Mouse (Mus musculus) neural tube, embryonic 10.5 days (tissue): Measurements from ENCODE around the gene Adgrg3.
A peak's percentile ranks its signal among the peaks of the same experiment; 100 is the strongest.

Experiments used
- DNase-seq: peaks from one replicate; pipeline ENCODE4 v3.0.0-alpha.2; 2017; ENCODE audit warnings: low spot score; ENCODE audit errors: extremely low spot score

Gene Adgrg3

GRCm38 (mm10) chr8:95023201-95023600 lies 5.7 kb downstream of the Adgrg3 start:
- DNase-seq = no peak

DNA sequence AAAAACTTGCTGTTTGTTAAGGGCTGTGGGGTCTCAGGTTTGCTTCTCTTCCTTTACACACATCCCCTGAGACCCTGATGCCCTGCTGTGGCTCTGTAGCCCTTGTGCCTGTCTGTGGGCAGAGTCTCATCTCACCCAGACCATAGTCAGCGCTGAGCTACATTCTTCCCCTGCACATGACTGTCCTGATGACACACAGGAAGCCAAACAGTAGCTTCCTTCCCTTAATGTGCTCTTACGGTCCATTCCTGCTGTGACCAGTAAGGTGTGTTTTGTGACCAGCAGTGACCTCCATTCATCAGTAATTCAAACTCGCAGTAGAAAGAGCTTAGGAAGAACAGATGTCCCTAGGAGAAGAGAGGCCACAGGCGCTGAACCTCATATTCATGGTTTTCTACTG lies 6.9 kb downstream of the Adgrg3 start:
- DNase-seq = no peak

DNA sequence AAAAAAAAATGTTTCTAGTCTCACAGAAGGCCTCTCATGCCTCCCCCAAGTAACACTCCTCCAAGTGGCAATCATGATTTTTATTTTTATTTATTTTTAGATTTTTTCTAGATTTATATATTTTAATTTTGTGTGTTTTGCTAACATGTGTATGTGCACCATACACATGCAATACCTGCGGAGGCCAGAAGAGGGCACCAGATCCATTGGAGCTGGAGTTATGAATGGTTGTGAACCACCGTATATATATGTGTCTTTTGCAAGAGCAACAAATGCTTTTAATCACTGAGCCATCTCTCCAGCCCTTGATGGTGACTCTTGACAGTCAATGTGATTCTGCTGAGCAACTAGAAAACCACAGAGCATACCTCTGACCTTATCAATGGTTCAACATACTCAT lies 7.9 kb downstream of the Adgrg3 start:
- DNase-seq = no peak

DNA sequence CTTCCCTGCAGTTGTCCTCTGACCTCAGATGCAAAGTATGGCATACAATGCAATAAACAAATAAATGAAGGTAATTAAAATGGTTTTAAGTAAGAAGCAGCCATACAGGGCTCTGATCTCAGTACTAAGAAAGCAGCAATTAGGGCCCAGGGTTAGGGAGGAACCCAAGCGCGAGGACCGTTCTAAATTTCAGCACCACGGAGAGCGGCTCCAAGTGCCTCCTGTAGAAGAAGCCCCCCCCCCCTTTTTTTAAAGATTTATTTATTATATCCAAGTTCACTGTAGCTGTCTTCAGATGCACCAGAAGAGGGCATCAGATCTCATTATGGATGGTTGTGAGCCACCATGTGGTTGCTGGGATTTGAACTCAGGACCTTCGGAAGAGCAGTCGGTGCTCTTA lies 10.9 kb downstream of the Adgrg3 start:
- DNase-seq = peak; percentile 36

DNA sequence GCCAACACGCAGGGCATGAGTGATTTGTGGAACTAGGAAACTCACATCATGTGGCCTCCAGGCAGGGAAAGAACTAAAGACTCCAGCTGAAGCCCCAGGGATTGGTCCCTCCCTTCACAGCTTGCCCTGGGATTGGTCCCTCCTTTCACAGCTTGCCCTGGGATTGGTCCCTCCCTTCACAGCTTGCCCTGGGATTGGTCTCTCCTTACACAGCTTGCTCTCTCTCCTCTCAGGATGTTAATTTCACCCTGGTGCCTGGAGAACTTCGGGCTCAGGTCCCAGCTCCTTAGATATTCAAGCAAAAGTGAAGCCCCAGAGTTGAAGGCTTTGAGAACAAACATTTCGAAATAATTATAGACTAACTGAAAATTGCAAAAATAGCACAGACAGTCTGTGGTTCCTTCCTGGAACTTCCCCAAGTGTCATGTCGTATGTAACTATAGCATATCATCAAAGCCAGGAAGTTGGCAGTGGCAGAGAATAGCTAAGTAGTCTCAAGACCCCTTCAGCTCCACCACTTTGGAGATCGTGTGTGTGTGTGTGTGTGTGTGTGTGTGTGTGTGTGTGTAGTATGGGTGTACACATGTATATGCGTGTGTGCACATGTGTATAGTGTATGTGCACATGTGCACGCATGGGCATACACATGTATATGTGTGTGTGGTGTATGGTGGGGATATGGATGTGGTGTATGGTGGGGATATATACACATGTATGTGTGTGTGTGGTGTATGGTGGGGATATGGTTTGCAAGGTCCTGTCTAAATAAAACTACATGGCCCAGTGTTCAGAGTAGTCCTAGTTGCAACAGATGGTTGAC lies 19.8 kb downstream of the Adgrg3 start:
- DNase-seq = no peak

GRCm38 (mm10) chr8:95041883-95042784 lies 24.6 kb downstream of the Adgrg3 start:
- DNase-seq = no peak

- DNase-seq = no peak
Observed at GRCm38 (mm10) chr8:95044811-95045210, 27.3 kb downstream of the Adgrg3 start.

- no peak for DNase-seq
Observed at GRCm38 (mm10) chr8:95046982-95047381, 29.5 kb downstream of the Adgrg3 start.

DNA sequence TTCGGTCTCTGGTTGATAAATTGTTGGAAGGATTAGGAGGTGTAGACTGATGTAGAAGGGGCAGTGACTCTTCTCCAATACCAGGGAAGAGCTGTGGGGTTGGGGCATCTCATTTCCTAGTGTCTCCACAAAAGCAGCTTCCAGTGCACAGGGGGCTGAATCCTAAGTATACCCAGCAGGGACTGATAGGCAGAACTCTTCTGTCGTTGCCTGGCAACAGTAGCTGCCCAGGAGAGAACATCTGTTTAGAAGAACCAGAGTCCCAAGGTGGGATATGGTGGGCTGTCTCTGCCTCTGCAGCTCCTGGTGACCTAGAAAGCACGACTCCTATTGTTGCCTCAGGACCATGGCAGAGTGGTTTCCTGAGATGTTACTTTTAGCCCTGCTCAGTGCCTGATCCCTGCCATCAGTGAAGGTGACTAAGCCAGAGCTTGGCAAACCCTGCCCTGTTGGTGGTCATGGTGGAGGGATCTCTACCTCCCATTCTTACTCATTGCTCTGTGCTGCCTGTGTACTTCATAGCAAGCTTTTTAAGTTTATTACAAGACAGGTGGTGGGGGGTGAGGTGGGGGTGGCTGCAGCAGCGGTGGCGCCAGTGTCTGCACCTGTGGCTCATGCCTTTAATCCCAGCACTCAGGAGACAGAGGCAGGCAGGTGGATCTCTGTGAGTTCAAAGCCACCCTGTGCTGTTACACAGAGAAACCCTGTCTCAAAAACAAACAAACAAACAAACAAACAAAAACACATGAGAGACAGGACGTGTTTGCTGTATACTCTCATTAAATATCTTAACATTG lies 30.6 kb downstream of the Adgrg3 start:
- no peak for DNase-seq

DNA sequence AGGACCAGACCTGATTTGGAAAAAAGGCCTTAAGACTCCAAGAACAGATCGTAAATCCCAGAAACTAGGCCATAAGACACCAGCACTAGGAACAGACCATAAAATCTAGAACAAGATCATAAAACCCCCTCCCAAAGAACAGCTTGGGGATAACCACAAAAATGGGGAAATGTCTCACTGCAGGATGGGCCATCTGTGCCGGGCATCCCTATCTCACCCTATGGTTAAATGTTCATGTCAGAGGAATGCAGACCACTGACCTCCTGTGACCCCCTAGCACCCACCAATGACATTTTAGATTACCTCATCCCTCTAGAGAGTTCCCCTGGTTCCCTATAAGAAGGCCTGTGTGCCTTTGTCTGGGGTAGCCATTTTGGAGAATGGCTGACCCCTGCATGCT lies 32.1 kb downstream of the Adgrg3 start:
- no peak for DNase-seq

- DNase-seq = no peak
Observed at GRCm38 (mm10) chr8:95054438-95054837, 36.9 kb downstream of the Adgrg3 start.

GRCm38 (mm10) chr8:95054927-95055510 lies 37.5 kb downstream of the Adgrg3 start, which contains the start of gene Drc7:
Gene Drc7 (plus strand): TSS chr8:95055103.
- DNase-seq = no peak

DNA sequence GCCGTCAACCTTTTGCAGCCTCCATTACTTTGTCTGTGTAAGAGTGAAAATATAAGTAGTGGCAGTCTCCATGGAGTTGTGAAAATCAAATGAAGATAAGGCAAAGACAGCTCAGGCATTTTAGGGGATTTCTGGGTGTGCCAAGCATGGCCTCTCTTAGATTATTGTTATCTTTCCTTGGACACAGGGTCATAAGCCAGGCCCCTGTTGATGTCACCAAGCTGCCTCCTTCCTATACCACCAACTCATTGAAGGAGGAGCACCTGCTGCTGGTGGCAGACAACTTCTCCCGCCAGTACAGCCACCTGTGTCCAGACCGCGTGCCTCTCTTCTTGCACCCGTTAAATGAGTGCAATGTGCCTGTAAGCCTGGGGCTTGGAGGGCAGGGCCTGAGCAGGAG lies 38.9 kb downstream of the Adgrg3 start:
- no peak for DNase-seq

DNA sequence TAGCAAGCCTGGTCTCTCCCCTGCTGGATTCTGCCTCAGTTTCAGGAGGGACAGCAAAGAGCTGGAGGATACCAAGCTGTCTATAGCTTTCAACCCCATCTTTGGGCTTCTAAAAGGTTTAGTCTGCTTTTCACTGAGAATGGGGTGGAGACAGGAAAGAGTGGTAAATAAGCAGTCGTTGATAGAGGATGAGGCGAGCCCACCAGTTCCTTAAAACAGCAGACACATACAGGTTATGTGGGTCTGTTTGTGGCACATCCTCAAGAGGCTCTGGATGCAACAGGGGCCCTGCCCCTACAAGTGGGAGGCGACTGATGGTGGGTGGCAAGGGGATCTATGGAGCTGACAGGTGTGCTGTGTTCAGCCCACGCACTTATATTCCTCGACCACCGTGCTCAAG lies 41.2 kb downstream of the Adgrg3 start:
- DNase-seq = no peak

DNA sequence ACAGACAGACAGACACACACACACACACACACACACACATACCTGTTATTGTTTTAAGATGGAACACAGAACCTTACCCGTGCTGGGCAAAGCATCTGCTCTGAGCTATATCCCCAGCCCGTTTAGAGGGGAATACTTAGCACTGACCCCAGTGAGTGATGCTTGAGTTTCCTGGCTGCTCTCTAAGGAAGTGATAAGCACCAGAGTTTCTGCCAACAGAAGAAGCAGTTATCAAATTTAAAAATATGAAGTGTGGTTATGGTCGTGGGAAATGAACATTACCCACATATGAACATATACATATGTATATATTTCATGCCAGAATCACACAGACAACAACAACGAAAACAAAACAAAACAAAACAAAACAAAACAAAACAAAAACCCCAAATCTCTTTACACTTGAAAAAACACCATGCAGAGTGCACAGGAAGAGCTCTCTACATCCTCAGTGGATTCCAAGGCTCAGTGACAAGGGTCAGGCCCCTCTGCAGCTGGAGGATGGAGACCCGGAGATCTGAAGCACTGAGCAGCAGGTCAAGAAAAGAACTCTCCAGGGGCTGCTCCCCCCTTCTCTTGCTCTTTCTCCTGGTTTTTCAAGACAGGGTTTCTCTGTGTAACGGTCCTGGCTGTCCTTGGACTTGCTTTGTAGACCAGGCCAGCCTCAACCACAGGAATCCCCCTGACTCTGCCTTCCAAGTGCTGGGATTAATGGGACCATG lies 42.5 kb downstream of the Adgrg3 start:
- no peak for DNase-seq

DNA sequence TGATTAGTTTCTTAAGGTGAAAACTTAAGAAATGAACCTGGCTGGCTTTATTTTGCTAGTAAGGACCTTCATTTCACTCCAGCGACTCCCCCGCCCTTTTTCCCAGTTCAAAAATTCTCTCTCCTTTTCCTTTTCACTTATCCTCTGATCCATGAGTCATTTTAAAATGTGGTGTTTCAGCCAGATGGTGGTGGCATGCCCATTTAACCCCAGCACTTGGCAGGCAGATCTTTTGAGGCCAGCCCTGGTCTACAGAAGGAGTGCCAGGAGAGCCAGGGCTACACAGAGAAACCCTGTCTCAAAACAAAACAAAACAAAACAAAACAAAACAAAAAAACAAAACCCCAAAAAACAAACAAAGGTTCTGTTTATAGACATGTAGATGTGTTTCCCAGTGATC lies 47.0 kb downstream of the Adgrg3 start:
- DNase-seq = no peak

DNA sequence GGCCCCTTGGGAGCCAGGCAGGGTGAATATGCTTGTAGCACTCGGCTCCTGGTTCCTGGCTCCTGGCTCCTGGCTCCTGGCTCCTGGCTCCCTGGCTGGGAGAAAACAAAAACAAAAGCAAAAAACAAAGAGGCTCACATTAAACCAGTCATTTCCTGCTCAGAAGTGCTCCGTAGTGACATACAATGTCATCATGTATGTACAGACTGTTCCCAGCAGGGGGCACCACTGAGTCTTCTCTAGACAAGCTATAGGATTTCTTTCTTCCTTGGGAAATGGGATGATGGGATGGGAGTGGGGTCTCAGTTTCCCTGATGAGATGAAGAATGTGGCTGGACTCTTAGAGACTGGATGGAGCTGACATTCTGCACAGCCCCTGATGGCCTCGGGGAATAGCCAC lies 50.1 kb downstream of the Adgrg3 start:
- peak; percentile 53 for DNase-seq

DNA sequence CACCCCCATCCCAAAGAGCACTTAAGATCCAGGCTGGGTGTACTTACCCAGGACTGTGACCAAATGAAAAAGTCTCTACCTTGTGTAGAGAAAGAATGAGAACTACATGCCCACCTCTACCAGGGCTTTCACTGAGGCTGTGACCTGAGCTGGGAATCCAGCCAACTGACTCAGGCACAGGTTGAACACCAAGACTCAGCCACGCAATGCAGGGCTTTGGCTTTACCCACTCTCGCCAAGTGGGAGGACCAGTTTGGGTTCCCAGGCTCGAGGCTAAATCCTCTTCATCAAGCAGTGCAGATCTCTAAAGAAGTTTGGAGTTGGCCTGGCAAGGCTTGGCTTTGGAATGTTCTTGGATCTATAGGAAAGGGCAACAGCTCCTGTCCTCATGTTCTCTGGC lies 58.0 kb downstream of the Adgrg3 start:
- DNase-seq = no peak

GRCm38 (mm10) chr8:95076151-95076550 lies 58.7 kb downstream of the Adgrg3 start:
- DNase-seq = no peak

DNA sequence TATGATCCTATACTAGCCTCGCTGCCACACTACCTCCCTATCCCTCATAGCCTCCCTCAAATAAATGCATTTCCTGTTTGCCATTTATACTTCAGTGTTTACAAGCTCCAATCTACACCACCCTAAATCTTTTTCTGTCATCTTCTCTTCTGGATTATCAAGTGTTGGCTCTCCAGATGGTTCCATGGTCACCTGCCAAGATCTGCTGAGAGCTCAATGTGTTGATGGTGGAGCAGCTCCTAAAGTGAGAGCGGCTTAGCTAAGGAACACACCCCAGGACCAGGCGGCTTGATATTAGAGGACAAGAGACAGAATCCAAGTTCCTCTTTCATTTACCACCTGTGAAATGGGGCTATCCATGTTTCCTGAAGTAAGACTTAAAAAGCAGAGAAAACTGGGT lies 60.6 kb downstream of the Adgrg3 start:
- no peak for DNase-seq

DNA sequence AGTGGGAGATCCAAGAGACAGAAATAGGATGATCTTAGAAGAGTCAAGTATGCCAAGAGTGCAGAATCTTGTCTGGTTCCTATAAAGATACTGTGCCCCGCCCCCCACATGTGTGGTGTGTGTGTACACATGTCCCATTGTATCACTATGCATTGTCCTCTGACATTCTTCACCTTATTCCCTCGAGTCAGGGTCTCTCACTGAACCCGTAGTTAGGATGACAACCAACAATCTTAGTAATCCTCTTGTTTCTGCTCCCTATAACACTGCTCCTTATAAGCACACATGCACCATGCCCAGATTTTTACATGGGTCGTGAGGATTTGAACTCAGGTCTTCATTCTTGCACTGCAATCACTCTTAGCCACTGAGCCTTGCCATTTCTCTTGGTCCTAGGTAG lies 61.8 kb downstream of the Adgrg3 start:
- no peak for DNase-seq
